Mouse (Mus musculus): ENCODE data around the gene Arf4. TPM values are rescaled to one million over a fixed set of nuclear protein-coding genes. Genes with fewer than 3 reads are reported as not detected.
"Not testable (repeated sequence)": the region's sequence is repeated elsewhere in the genome, so short reads cannot be mapped to it uniquely, and the experiment has no call there.

Gene Arf4
- total RNA-seq, 4 experiments from 2014 or later = 107 to 114 (median 112) TPM

DNA sequence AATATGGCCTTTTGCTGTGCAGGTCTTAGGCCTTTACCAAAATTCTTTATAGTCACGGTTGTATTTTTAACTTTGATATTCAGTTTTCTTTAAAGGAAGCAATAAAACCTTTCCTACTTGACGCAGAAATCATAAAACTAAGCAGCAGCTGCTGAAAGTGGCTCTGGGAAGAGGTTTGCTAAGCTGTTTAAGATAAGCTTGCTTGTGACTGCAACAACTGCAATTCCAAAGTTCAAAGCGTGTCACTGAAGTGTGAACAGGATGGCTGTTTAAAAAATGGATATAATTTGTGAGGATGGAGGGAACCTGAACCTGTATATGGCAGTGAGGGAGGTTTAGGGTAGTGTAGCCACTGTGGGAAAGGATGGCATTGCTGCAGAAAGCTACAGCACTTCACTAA is 24.1 kb downstream of the Arf4 start:
- DNase-seq (ENCODE audit: low spot score in 2 of 2) = no peak

DNA sequence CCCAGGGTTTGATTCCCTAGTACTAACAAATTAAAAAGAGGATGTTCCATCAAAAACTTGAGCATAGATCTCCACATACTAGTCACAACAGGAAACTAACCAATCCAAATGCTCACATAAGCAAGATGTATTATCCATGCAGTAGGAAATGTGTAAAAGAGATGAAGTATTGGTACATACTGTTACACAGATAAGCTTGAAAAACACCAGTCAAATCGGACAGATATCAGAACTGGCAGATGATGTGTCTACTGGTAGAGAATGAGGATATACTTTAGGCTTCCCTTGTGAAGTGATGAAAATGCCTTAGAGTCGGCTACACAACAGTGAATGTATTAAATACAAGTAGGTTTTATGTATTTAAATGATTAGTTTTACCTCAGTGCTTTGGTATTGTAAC is 24.6 kb downstream of the Arf4 start:
- no peak for DNase-seq (ENCODE audit: low spot score in 2 of 2)

DNA sequence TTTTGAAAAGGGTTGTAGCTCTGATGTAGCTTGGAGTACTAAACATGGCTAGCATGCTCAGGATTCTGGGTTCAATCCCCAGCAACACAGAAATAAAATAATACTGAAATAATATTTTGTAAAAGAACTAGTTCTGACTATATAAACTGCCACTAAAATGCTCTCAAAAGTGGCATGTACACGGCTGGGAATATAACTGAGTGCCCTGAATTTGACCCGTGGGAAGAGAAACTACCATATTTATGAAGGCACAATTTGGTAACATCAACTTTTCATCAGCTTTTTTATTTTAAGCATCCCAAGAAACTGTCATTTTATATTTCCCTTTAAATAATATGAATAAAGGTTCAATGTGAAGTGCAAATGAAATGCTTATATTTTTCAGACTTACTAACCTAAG is 26.0 kb downstream of the Arf4 start:
- DNase-seq (ENCODE audit: low spot score in 2 of 2) = no peak

DNA sequence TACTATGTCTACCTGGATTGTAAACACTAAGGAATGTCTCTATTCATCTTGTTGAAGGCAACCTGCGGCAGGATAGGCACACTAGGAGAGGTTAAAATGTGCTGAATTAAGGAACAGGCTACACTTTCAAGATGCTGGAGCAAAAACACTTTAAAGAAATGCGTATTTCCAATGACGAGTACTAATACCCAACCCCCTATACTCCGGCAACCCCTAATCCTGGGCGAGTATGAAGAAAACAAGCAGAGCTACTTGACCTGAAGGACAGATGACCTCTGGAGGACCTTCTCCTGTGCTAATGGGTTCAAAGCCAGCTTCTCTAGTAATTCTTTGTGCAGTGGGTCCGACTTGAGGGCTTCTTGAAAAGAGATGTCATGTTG is 30.1 kb downstream of the Arf4 start:
- DNase-seq (ENCODE audit: low spot score in 2 of 2) = no peak

DNA sequence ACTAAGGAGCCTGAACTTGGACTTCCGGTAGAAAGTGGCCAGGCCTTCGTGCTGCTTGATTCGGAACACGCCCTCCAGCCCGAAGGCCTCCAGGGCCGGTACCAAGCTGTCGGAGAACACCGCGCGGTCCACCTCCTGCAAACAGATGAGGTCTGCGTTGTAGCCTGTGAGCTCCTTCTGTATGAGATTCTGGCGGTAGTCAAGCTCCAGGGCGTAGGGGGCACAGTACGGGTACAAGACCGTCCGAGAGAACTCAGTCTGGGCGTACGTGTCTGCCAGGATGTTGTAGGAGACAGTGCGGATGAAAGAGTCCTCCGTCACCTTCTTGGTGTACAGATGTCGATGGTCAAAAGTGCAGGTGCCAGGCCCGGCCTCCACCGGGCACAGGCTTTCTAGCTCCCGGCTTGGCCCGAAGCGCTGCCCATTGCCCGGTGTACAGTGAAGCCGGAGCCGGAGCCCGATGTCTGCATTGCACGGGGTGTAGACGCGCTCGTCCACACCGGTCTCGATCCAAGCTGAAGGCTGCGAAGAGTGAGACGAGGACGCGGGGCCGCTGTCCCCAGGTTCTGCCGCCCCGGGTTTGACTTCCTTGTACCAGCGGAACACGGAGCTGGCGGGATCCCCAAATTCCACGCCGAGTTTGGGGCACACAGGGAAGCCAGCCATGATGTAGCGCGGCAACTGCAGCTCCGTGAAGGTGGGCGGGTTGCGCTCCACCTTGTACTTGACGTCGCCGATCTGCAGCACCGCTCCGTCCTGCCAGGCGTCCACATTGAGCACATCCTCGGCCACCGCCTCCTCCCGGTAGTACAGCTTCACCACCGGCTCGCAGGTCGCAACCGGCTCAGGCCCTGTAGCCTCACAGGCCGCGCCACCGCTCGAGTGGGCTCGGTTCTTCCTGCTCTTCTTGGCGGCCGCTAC is 30.8 kb downstream of the Arf4 start:
- DNase-seq (ENCODE audit: low spot score in 2 of 2) = peak; percentile 39 to 67

DNA sequence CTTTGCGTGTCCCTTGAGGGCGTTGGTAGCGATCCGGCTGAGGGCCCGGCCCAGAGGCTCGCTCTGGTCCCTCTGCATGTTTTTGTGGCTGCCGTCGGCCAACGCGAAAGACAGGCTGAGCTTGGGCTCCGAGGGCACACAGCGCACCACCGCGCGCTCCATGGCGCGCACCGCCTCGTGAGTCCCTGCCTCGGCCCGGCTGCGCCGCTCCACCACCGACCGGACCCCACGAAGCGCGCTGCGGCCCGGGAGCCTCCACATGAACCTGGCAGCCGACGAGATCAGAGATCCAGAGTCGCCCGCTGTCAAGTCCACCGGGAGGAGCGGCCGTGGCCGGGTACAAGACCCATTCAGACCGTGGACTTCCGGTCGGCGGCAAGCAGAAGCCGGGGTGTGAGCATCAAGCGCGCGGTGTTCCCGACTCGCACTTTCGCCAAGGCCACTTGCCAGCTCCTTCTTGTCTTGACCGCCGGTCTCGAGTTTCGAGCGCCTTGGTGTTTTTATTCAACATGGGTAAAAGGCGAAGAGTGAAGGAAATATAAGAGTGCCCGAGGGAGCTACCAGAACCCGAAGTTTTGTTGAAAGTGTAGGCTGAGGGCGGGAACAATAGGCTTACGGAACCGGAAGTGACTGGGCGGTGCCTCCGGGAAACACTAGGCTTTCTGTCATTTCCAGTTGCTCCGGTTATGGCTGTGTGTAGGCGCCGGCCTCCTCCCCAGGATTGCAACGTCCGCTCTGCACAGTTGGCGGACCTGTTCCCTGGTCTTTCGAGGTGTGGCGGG is 31.6 kb downstream of the Arf4 start, which contains the start of gene Pde12:
TSS of gene Pde12 (minus strand) at position 592 of the 782 bp plus-strand sequence.
- peak; percentile 88 to 93 for DNase-seq (ENCODE audit: low spot score in 2 of 2)

DNA sequence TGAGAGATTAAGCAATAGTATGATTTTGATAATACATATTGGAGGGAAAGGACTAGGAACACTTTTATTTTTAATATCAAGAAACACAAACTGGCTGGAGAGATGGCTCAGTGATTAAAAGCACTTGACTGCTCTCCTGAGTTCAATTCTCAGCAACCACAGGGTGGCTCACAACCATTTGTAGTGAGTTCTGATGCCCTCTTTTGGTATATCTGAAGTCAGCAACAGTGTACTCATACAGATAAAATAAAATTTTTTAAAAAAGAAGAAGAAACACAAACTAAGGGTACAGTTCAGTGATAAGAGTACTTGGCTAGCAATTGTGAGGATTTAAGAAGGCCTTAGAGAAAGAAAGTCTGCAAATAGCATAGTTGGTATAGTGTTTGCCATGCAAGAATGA is 33.1 kb downstream of the Arf4 start:
- DNase-seq (ENCODE audit: low spot score in 2 of 2) = no peak

DNA sequence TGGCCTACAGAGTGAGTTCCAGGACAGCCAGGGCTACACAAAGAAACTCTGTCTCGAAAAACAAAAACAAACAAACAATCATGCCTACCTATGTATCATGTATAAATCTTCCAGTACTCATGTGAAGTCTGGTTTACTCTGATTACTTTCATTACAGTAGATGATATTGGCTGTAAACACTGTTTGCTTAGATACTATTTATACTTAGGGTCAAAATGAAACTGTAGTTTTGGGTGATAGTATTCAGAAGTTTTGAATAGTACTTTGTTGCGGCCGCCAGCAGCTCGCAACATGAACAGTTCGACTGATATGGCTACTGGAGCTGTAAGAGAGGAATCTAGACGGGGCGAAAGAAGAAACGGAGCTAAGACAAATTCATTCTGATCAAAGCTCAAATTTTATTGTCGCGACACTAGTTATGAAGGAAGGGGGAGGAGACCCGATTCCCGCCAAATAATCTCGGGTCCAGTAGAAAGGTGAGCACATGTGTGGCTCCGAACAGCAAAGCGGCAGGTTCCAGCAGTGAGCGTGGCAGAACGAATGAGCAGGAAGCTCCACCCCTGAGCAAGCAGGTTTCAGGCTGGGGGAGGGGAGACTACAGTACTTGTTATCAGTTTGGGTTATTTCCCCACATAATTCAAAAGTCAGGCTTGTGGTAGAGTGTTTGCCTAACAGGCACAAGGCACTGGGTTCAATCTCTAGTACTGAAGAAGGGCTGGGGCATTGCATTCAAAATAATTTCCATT is 34.2 kb downstream of the Arf4 start:
- not testable (repeated sequence) for DNase-seq (ENCODE audit: low spot score in 2 of 2)

DNA sequence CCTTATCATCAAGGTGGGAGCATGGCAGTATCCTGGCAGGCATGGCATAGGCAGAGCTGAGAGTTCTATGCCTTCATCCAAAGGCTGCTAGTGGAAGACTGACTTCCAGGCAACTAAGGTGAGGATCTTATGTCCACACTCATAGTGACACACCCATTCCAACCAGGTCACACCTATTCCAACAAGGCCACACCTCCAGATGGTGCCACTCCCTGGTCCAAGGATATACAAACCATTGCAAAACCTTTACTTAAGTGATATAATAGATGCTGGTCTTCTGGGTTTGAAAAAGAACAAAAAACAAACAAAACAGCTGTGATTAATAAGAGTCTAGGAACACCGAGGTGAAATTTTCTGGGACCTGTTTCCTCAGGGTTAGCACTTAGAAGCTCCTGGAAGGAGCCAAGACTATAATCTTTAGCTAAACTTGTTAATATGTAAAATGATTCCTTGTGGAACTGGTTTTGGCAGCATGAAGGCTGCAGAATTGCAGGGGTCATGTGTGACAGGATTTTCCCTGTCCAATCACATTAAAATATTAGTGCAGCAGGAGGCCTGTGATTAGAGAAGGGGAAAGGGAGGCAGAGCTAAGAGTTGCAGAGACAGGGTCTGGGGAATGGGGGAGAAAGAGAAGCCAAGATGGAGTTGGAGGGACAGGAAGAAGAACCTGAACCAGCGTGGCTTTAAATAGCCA is 36.7 kb downstream of the Arf4 start:
- DNase-seq (ENCODE audit: low spot score in 2 of 2) = not testable (repeated sequence)

DNA sequence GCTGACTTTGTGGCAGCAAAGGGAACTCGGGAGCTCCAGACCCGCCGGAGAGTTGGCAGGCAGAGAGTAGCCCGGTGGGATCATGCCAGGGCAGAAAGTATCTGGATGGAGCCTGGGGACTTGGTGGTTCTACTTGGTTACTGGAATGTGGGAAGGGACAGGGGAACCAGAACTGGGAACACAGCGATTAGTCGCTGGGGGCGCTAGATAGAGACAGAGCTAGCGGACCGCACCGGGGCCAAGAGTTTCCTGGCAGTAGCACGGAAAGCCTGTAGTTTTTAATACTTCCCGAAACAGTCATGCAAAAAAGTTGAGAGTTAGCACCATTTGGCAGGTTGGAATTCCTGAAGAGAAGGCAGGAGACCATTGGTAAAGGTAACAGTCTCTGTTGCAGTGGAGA is 37.5 kb downstream of the Arf4 start:
- DNase-seq (ENCODE audit: low spot score in 2 of 2) = no peak

DNA sequence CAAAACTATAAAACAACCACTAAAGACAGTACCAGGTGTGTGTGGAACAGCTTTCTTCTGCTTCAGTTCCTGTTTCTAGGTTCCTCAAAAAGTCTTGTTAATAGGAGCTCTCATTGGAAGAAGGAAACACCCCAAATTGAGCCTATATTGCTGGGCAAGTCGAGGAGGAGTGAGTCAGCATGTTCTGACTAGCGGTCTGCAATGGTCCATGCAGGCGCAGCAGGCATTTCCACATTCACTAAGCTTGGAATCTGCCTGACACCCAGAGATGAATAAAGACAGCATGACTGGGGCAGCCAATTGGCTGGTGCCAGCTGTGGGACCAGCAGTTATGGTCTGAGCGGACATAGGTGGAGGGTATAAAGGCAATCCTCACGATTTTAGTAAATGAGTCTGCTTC is 37.9 kb downstream of the Arf4 start:
- no peak for DNase-seq (ENCODE audit: low spot score in 2 of 2)

DNA sequence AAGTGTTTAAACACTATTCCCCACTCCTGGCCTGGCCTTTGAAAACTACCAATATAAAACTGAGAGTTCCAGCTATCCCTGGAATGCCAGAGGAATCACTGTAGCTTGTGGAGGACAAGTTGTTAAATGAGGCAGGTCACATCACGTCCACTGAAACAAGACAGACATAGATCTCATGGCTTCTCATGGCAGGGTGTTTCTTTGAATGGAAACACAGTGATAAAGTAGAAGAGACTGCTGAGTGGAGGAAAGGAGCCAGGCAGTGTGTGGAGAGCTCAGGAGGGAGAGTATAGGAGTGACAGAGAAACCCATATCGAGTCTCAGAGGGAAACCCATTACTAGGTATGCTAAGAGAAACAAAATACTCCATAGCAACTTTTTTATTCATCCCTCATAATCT is 52.9 kb downstream of the Arf4 start:
- no peak for DNase-seq (ENCODE audit: low spot score in 2 of 2)

DNA sequence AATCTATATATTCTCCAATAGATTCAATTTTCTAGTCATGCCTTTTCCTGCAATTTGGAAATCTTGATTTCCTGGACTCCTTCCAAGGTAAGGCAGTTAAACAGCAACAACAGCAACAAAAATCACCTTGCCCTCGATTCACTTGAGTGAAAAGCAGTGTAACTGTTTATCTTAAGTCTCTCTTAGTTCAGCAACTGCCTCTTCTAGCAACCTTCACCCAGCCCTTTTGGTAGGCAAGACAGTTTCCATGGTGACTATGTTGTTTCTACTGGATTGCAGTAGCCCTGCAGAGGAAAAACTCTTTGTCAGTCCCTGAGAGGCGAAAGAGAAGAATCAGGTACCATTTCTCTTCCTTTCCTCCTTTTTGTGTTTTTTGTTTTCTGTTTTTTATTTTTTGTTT is 53.5 kb downstream of the Arf4 start:
- no peak for DNase-seq (ENCODE audit: low spot score in 2 of 2)

DNA sequence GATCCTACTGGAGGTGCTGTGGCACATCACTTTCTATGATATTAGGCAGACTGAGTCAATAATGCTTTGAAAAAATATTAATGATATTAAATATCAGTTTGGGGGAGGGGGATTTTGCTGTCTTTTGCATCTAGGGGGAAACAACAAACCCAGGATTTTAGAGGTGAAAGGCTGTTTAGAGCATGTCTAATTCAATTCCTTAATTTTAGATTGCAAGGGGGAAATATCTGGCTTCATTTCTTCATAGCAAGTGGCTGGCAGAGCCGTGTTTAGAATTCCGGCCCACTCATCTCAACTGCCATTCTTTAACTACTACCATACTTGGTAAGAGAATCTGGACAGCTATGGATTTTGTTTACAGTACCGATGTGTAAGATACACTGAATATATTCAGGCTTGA is 55.1 kb downstream of the Arf4 start, which contains the start of gene Dnah12:
TSS of gene Dnah12 (plus strand) at position 301 of the 400 bp plus-strand sequence.
- no peak for DNase-seq (ENCODE audit: low spot score in 2 of 2)

DNA sequence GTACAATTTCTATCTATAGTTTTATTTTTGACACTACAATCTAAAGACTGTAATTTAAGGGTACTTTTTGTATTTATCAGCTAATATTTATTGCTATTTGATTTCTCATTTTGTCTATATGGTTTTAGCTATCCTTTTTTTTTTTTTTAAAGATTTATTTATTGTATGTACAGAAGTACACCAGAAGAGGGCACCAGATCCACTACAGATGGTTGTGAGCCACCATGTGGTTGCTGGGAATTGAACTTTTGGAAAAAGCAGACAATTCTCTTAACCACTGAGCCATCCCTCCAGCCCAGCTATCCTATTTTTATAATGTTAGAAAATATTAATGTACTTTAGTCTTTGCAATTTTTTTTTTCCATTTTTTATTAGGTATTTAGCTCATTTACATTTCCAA is 60.0 kb downstream of the Arf4 start:
- DNase-seq (ENCODE audit: low spot score in 2 of 2) = no peak

DNA sequence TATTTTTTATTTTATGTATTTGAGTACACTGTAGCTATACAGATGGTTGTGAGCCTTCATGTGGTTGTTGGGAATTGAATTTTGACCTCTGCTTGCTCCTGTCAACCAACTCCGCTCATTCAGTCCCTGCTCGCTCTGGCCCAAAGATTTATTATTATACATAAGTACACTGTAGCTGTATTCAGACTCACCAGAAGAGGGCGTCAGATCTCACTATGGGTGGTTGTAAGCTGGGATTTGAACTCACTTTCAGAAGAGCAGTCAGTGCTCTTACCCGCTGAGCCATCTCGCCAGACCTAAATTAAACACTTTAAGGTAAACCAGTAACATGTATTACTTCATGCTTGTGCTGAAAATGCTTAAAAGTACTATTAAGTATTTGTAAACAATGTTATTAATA is 67.4 kb downstream of the Arf4 start:
- not testable (repeated sequence) for DNase-seq (ENCODE audit: low spot score in 2 of 2)

Small RNA genes lying within 50 kb of the gene (microRNA-seq; reads per million reads assigned to microRNA genes)
- 0 to 1.5 reads per million in 2 experiments for gene Mir7672

Other genes with a start within 250 kb of the Arf4 start
- 100 to 1,000 TPM; 111 to 125 (median 119) TPM for gene Slmap, start 103.1 kb upstream of the Arf4 start, total RNA-seq (2022)
- 10 to 100 TPM; 25.5 to 29.8 (median 27.5) TPM for gene Dennd6a, start 64.2 kb upstream of the Arf4 start, total RNA-seq (2022)
- gene Pde12, start 31.8 kb downstream of the Arf4 start, total RNA-seq (2022) = 1 to 10 TPM; 8.5 to 9.9 (median 9.2) TPM
- under 1 TPM; 0.25 to 0.72 (median 0.50) TPM for gene Dnah12, start 55.2 kb downstream of the Arf4 start, total RNA-seq (2022)